Mouse (Mus musculus): ENCODE data around the gene Nudt7.

Gene Nudt7

DNA sequence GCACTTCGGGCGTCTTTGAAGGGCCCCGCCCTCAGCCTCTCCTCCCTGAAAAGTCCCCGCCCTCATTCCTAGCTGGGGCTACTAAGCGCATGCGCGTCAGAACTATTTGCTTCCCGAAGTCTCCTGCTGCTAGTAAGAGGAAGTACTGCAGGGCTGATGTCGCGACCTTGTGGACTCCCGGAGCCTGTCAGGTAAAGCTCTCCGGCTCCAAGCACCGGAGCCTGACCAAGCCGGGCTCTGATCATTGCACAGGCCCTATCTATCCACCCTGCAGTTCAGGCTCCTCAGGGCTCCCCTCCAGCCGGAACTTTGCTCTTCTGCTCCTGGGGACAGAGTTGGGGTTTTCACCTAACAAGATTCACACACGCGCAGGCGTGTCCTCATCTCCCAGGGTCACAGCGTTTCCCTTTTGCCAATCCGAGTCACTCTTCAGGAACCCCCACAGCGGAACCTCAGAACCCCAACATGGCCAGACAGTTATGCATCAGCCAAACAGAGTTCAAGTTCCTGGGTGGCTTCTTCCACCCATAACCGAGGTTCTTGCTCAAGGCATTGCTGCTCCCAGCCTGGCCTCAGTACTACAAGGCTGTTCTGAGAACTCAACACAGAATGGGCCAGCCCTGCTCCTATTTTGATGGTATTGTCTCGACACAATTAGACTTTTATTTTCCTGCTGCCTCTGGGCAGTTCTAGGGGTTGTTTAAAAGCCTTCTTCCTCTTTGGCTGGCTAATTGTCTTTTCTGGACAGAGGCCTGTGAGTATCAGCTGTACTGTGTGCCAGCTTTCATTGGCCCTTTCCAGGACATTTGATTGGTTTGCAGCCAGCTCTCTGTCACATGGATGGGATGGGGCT lies at the start of gene Nudt7:
TSS of gene Nudt7 (plus strand) at position 48 of the 853 bp plus-strand sequence.
- DNase-seq, result peak; percentile 95

- no peak for DNase-seq
Observed at GRCm38 (mm10) chr8:114087932-114088331, 45.4 kb upstream of the Nudt7 start.

- no peak for DNase-seq
Observed at GRCm38 (mm10) chr8:114090736-114091135, 42.6 kb upstream of the Nudt7 start.

DNA sequence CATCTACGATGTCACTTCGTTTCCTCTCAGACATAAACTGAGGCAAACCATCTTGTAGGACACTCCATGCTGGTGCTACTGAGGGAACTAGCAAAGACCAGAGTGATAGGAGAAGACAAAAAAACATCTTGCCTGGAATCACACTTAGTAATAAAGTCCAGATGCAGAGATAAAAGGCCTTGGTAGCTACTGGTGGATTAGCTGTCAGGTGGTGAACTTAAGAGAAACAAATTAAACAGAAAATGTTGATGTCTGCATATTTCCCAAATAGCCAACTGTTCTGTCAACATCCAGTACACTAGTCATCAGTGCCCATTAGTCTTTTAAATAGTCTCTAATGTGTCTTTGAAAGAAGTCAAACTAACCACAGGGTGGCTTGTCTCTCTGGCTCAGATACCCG lies 40.0 kb upstream of the Nudt7 start:
- no peak for DNase-seq

- DNase-seq, result no peak
Observed at GRCm38 (mm10) chr8:114094526-114094925, 38.8 kb upstream of the Nudt7 start.

GRCm38 (mm10) chr8:114100561-114101206 lies 32.7 kb upstream of the Nudt7 start:
- no peak for DNase-seq

GRCm38 (mm10) chr8:114103401-114103800 lies 30.0 kb upstream of the Nudt7 start:
- DNase-seq, result no peak

DNA sequence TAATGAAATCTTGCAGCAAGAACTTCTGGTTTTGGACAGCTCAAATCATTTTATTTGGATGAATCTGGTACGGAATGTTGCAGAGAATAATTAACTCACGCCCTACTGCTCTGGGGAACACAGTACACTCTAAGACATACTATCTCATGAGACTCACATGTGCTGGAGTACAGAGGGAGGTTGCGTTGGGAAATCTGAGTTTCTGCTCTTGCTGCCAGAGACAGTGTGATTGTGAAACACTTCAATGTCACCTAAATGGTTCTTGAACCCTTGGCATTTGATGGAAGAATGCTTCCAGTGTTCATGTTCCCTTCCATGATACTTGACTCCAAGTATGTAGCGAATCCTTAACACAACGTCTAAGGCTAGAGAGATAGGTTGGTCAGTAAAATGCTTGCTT lies 27.4 kb upstream of the Nudt7 start:
- DNase-seq, result no peak

DNA sequence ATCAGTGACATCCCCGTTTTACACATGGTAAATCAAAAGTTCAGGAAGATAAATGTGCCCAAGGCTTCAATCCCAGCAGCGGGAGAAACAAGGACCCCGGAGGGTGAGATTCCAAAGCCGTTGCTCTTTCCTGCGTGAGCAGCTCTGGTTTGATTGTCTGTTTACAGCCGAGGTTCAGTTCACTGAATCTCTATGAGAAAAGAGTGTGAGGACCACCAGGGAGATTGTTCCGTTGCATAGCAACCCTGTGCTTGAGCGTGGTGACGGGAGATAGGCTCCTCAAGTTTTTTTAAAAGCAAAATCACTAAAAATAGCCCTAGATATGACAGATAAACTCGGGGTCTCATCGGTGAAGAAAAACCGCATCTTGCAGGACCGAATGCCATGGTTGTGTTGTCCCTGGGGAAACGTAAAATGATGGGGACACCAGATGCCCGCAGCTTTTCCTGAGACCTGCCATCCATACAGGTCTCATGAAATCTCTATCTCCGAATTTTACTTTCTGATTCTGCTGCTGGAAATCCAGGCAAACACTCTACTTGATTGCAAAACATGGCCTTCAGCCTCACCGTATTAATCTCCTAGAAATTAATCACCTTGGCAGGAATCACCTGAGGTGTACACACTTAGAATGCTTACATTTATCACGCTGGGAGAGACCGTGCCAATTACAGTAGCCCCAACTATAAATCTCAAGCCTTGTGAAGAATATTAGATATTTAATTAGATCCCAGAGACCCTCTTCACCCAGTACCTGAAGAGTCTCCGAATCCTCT lies 23.8 kb upstream of the Nudt7 start:
- no peak for DNase-seq

DNA sequence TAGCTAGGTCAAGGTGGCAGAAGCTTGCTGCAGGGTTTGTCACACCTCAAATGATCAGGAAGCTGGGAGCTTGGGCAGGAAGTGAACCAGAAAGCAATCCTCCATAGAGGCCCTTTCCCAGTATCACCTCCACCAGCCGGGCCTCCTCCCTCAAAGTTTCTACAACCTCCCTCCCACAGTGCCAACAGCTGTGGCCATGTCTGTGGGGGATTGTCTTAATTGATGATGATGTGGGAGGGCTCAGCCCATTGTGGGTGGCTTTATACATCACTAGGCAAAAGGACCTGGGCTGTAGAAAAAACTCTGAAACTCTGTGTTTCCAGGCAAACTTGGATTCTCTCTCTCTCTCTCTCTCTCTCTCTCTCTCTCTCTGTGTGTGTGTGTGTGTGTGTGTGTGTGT lies 18.3 kb upstream of the Nudt7 start:
- DNase-seq, result no peak

DNA sequence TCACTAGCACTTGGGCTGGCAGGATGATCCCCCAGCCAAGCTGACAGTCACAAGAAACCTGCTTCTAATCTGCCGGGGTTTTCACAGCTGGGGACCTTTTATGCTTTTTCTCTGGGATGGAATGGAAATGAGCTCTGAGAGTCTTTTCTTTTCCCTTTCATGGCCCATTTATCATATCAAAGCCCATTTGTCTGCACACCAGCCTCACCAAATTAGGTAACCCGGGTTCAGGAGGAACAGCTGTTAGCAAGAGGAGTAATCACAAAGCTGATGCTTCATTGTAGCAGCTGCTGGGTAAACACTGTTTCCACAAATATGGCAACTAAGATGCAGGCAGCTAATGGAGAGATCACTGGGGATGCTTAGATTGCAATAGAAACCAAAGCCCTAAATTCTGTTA lies 17.3 kb upstream of the Nudt7 start:
- no peak for DNase-seq

GRCm38 (mm10) chr8:114117439-114117838 lies 15.9 kb upstream of the Nudt7 start:
- DNase-seq, result no peak

DNA sequence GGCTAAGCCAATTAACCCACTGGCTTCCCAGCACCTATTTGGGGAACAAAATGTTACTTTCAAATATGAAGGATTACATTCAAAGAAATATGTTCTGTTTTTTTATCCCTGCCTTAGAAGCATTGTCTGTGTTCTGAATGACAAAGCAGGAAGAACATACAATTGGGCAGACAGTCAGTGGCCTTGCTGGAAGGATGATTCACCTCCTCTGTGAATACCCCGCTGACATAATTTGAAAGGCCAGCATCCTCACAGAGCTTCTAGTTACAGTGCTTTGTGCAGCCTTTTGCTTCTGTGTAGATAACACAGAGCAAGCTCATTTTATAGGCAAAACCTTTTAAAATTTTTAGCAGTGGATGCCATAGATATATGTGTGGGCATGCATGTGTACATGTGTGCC lies 11.6 kb upstream of the Nudt7 start:
- DNase-seq, result no peak

DNA sequence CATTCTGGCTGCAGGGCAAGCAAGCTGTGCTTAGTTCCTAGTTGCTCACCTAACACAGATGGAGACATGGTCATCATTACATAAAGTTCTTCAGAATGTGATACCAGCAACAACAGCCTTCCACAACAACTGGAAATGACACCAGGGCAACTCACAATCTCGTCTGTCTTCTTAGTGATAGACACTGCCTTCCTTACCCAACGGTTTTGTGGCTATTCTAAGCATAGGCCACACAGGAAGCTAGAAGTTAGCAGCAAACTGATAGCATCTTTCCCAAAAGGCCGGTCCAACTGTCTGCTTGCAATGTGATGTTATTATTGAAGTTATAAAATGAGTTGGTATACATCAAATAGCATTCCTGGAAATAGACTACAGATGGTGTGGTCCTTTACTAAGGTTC lies 9.7 kb upstream of the Nudt7 start:
- DNase-seq, result no peak

- DNase-seq, result no peak
Observed at GRCm38 (mm10) chr8:114124084-114124750, 9.1 kb upstream of the Nudt7 start.

- DNase-seq, result no peak
Observed at GRCm38 (mm10) chr8:114130838-114131237, 2.5 kb upstream of the Nudt7 start.

- no peak for DNase-seq
Observed at GRCm38 (mm10) chr8:114131421-114131820, 1.9 kb upstream of the Nudt7 start.

DNA sequence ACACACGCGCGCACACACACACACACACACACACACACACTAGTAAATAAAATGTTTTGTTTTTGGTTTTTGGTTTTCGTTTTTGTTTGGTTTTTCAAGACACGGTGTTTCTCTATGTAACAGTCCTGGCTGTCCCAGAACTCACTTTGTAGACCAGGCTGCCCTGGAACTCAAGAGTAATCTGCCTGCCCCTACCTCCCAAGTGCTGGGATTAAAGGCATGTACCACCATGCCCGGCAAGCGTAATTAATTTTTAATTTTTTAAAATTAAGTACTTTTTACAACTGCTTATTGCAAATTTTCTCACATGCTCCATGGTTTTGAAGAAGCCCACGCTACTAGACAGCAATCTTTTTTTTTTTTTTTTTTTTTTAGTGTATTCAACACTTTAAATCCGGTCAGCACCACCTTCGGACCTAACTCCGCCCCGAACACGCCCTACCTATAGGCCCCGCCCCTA lies 277 bp upstream of the Nudt7 start:
- no peak for DNase-seq

DNA sequence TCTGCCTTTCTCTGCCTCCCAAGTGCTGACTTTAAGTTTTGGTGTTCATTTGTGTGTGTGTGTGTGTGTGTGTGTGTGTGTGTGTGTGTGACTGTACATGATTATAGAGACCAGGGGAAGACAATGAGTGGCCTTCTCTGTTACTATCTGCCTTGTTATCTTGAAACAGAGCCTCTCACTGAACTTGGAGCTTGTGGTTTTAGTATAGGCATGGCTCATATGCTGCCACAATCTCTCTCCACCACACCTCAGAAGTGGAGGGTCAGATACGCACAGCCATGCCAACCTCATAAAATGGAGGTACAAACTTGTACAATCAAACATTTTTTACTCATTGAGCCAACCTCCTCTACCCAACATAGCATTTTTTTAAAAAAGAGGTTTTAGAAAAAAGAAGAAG lies 3.4 kb downstream of the Nudt7 start:
- DNase-seq, result peak; percentile 28

GRCm38 (mm10) chr8:114137181-114137580 lies 3.8 kb downstream of the Nudt7 start:
- no peak for DNase-seq

DNA sequence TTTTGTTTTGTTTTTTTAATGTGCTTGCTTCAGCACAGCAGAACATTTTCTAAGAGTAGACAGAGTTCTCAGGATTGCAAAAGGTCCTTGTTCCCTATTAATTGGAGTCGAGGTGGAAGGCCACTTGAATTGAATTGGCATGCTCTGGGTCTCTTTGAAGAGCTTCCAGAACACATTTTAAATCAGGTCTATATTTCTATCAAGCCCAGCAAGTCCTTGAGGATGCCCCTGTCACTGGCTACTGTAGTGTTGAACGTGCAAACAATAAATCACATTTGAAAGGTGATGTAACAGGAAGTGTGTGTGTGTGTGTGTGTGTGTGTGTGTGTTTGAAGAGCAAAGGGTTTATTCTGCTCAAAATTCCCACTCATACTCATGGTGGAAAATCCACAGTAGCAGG lies 7.1 kb downstream of the Nudt7 start:
- no peak for DNase-seq

DNA sequence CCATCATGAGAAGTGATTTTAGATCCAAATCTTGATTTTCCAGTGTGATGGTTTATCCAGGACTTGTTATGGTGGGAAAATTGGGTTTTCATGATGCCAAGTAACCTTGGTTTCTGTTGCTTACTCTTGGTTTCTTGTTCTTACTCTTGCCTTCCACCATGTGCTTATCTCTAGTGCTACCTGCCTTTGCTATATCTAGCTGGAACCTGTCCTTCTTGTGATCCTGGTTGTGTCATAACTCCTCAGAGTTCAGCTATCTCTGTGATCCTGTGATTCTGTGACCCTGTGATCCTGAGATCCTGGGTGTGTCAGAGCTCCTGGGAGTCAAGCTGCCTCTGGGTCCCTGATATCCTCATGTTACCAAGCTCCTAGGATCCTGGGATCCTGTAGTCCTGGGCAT lies 8.8 kb downstream of the Nudt7 start:
- DNase-seq, result no peak
